Mouse (Mus musculus) cerebellum, postnatal 36 days (tissue): ENCODE results near the gene 4930544G11Rik.

Experiments
- DNase-seq, 2 experiments: peaks; one replicate each; pipeline ENCODE4 v3.0.0; 2021 to 2022; ENCODE audit warnings: mixed read lengths in 2 of 2

The 4930544G11Rik gene

DNA sequence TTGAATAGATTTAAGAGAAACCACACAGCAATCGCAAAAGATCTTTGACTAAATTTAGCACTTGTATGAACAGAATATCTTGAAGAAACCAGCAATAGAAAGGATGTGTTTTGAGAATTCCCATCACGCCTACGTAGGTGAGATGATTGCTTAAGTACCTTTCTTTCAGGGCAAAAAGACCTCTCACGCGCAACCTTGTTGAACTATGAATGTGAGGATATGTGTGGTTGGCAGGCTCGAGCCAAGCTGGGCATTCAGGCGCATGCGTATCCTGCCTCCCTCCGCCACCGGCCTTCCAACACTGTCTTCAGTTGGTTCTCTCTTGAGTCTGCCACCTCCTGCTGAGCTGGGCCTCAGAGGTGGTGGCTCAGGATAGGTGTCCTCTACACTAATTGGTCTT lies at the start of gene 4930544G11Rik:
Gene 4930544G11Rik, plus strand, starts transcription at position 301 of the 400 bp plus-strand sequence.
- no peak for DNase-seq

DNA sequence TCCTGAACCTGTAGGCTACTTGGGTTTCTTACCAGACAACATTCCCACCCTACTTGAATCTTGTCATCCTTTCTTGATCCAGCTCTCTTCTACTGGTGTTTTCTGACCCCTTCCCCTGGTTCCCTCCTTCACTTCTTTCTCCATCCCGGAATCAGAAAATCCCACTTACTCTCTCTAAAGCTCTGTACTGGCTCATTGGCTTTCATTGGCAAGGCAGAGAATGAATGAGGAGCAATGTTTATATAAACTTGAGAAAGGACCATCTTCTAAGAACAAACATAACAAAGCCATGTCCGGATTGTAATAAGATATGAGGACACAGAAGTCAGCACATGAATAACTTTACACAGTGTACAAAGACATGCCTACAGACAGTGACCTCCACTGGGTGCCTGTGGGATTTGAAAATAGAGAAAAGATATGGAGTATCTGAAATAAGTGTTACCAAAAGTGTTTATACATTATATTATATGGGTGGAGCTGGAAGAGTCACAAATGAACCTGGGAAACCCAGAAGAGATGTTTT lies 45.7 kb upstream of the 4930544G11Rik start:
- DNase-seq, result no peak

DNA sequence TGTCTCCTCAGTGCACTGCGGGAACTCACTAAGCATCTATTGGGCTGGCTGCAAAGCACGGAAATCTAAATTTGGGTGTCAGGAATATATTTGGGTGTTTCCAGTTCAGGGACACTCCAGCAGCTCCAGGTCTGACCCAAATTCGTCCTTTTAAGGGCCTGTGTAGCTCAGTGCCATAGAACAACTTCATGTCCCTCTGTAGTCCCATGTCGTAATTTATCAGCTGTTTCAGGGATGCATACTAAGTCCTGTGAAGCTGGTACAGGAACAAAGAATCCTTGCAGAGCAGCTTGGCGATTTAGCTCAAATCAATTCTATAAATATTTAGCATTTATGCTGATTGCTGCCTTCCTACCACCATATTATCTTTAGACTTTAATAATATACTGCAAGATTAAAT lies 37.0 kb upstream of the 4930544G11Rik start:
- DNase-seq, result no peak

DNA sequence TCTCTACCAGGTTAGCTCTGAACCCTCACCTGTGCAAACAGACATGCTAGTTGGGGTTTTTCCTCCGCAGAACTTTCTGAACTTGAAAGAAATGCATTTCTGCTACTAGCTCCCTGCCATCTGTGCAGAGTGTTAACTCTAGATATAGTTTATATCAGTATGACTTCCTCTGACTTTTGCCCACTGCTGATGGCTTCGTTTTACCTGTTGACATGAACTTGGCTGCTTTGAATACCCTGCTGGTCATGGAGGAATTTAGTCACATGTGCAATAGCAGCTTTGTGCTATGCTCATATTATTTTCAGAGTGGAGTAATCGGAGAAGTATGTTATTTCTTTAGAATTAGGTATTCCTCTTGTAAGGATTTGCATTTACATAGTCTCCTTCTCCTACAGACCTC lies 30.7 kb upstream of the 4930544G11Rik start:
- DNase-seq, result no peak

DNA sequence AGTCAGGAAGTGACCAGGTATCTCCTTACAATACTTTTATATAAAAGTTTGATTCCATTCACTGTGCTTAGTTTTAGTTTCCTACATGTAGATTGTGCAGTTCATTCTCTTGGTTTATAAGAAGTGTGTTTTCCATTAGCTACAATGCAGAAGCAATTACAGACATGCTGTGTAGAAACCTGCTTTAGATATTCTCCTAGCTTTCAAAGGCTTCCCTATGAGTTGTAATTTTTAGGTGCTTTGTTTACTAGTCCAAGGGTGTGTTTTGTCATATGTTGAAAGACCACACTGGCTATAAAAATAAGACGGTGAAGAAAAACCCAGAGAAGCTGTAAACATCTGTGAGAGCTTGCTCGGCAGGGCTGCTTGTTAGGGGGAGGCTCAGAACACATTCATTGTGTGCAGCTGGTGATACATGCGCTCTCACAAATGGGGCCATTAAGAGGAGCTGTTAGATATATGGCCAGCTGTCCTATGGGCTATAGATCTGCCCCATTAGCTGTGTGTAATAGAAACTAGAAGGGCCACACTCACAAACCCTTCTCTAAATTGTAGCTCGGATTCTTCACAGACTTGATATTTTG lies 28.8 kb upstream of the 4930544G11Rik start:
- no peak for DNase-seq

DNA sequence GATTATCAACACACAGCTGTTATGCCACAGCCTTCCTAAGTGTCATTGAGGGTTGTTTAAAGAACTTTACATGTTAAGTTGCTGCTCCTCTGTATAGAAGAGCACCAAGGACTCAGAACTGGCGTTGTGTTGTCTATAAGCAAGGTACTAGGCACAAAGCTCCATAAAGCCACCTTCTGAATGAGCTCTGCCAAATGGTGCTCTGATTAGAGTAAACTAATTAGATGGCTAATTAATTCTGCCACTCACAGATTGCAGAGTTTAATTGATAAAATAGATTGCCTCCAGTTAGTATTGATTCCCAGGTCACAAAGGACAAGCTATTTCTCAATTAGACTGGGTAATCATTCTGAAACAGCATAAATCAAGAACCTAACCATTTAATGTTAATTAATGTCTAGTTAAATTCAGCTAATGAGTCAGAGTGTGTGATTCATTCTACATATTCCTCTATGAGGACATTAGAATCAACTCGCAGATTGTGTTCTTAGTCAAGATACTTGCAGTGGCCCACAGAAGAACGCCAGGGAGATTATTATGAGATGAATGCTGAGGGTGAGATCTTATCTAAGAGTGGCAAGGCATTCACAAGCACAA lies 26.6 kb upstream of the 4930544G11Rik start:
- DNase-seq, result no peak

DNA sequence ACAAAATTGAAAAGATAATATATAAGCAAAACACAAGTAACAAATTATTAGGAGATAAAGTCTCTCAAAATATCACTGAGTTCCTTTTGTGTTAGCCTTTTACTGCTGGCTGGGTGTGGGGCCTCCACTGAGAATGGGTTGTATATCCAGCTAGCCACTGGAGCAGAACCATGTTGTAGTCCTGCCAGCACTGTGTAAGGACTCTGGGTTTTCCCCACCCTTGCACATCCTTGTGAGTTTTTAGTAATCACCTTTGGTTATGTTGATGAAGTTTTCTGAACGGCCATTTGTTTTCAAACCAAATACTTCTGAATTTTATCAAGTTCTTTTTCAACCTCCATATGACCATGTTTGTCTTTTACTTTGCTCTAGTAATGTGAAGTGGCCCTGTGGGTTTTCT lies 21.9 kb upstream of the 4930544G11Rik start:
- DNase-seq, result no peak

DNA sequence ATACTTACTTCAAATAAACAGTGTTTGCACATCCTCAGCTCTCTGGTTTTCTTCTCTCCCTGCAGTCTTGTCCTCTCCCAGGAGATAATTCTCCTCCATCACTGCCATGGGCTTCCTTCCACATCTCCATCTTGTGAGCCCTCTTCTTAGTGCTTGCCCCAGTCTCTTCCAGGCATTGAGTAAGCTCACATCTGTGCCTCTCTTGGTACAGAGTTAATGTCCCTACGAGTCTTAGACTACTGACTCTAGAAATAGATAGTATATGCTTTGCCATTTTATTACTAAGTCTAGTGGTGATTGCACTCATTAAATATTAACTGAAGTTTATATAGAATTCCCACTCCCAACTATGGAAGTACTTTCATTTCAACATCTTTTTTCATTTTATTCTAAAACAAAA lies 19.6 kb upstream of the 4930544G11Rik start:
- no peak for DNase-seq

DNA sequence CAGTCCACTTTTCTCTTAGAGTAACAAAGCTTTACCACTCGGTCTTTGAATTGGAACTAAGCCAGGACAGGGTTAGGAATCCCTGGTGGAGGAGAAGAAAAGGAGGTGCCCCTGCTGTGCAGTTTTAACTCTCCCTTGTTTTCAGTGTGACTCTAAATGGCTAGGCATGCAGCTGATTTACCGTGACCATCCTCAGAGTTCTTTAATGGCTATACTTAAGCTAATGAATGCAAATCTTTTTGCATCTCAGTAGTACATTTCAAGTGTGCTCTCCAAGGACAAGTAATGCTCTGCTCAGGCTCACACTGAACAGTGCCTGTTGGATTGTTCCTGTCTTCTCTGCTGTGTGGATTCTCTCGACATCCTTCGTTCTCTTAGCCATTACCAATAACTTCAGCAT lies 19.2 kb upstream of the 4930544G11Rik start:
- no peak for DNase-seq

DNA sequence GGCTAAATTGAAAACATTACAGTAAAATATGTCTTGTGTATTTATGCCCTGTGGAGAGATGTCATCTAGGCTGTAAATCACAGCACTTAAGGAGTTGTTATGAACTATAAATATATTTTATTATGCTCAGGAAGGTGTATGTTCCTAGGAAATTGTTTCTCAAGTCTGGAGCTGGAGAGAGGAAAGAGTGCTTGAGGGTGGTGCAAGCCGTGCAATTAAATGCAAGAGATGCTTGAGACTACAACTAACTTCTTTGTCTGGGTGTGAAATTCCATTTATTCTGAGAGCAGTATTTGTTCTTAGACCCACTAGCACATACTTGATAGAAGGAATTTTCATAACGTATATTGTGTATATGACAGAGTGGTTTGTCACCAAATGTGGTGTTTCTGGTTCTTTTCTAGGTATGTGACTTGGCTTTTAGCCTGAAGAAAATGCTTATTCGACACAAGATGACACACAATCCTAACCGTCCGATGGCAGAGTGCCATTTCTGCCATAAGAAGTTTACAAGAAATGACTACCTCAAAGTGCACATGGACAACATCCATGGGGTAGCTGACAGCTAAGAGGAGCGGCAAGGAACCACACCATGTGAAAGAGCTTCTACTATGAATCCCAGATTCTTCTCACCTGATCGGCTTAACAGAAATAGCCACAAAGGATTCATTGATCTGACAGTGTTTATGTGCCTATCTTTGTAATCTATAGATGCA lies 16.7 kb upstream of the 4930544G11Rik start:
- no peak for DNase-seq

DNA sequence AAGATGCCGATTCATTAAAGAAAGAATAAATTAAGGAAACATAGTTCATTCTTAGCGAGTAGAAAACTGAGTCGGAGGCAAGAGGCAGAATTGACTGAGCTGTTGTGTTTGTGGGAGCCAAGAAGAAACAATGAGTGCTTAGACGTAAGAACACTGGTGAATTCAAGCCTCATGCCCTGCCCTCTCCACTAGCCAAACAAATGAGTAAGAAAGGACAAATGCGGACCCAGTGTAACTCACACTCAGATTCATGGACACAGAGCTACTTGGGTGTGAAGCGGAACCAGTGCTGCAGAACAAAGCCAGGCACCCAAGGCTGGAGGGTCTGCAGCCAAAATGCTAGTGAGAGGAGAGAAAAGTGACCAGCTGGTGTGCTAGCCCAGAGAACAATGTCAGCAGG lies 1.9 kb upstream of the 4930544G11Rik start:
- no peak for DNase-seq

DNA sequence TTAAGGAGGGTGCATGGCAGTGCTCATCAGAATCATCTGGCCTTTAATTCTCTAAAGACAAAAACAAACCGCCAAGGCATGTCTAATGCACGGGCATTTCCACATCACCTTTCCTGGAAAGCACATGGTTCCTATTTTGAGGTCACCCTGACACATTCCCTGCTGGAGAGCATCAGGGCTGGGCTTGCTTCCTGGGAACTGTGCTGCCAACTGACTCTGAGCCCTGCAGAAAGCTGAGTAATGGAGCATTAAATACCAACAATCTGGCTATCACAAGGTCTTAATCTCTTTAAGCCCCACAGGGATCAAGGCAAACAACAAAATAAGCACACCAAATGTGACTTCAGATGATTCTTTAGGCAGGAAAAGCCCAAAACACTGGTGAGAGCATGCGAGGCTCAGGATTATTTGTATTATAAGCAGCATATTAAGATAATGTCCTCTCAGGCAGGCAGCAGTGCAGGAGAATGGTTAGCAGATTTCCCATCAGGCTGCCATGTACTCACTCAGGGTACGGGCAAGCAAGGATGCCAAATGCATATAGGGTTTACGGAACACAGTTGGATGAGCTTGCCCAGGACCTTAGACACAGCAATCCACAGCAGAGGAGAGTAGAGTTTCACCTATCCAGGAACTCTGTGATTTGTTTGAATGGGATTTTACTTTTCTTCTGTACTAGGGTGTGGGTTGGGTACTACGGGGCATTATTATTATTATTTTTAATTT lies 17.1 kb downstream of the 4930544G11Rik start:
- DNase-seq, result peak; percentile 54

DNA sequence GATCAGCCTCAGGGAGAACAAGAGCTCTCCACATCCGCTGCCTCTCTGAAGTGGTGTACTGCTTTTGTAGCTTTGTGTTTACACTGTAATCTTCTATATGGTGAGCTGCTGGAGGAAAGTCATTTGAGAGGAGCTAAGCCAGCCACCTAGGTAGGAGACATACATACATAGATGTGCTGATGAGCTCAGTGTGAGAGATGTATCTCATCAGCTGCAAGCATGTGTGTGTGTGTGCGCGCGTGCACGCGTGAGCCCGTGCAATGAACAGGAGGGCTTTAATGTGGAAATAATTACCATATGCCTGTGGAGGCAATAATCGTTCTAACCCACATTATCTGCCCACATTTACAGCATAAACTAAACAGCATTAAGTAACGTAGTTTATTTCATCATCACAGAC lies 18.0 kb downstream of the 4930544G11Rik start:
- DNase-seq, result no peak

DNA sequence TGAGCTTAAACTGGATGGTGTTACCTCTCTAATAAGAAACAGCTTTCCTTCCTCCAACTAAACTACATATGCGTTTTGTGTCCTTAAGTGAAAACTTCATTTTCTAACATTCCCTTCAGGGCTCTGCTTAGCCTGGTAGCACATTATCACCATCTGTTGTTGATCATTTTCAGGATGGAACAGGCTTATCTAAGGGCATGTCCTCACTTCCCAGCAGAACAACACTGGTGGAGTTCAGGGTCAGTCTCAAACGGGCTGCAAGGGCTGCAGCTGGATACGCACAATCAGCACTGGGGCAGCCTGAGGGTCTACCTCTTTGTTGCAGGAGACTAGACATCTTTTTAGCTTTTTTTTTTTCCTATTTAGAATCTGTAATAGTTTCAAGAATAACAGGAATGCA lies 39.7 kb downstream of the 4930544G11Rik start:
- DNase-seq, result no peak

DNA sequence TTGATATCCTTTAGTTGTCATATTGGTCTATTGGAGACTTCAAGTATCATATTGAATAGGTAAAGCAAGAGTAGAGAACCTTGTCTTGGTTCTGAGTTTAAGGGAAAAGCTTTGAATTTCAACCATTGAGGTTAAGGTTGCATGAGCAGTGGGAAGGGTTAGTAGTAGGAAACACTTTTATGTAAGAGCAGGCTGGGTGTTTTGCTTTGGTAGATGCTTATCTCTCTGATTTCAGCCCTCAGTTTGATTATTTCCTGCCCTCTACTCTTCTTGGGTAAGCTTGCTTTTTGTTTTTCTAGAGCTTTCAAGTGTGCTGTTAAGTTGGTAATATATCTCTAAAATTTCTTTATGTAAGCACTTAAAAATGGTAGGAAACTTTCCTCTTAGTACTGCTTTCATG lies 45.9 kb downstream of the 4930544G11Rik start:
- DNase-seq, result no peak
